Mouse (Mus musculus) thymus, adult 2 months (tissue): ENCODE results near the gene Rbm7.

Experiments
- CTCF ChIP-seq: fragments of 200-500 bp; IDR thresholded peaks from 2 replicates; pipeline ENCODE4 v1.5.1; 2012; ENCODE audit warnings: mild to moderate bottlenecking, control low read depth, low read length, moderate library complexity, borderline replicate concordance; ENCODE audit not compliant: control insufficient read depth, poor library complexity, insufficient read depth; ENCODE audit errors: extremely low read depth
- POLR2A ChIP-seq: fragments of 200-500 bp; IDR thresholded peaks from 2 replicates; pipeline ENCODE4 v1.6.1; 2012; ENCODE audit warnings: mild to moderate bottlenecking, low read length, control low read depth, moderate library complexity; ENCODE audit not compliant: control insufficient read depth, poor library complexity, insufficient read depth; ENCODE audit errors: extremely low read depth

DNA sequence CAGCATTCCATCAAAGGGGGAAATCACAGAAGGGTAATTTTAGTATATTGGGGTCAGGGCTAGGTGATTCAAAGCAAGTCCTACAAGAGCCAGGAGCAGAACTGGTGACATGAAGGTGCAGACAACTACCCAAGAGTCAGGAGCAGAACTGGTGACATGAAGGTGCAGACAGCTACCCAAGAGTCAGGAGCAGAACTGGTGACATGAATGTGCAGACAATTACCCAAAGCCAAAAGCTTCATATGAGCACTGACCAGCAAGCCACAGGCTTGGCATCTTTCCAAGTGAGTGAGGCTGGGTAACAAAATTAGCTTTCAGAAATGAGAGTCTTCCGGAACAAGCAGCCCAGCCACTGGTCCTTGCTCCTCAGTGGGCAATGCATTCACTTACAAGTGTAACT, 20.2 kb upstream of the Rbm7 start:
- TF ChIP-seq CTCF (no peak), POLR2A (no peak)
